Mouse (Mus musculus): ENCODE results near the gene Cenph. TPM values are rescaled to one million over a fixed set of nuclear protein-coding genes. Genes with fewer than 3 reads are reported as not detected.
"Not testable (repeated sequence)": the region's sequence is repeated elsewhere in the genome, so short reads cannot be mapped to it uniquely, and the experiment has no call there.

Cenph gene
- total RNA-seq, 2 experiments from 2014 or later = 0.66 to 0.76 TPM

- no peak for DNase-seq
- intact Hi-C loops (cut with DNase I; ENCODE audit: low total_unique reads) = no loop called here
Measured at GRCm38 (mm10) chr13:100751402-100751801, 24.3 kb downstream of the Cenph start.

- intact Hi-C loops (cut with DNase I; ENCODE audit: low total_unique reads) = no loop called here
- DNase-seq = no peak
Measured at GRCm38 (mm10) chr13:100750799-100751198, 24.9 kb downstream of the Cenph start.

GRCm38 (mm10) chr13:100748638-100749037 lies 27.1 kb downstream of the Cenph start:
- DNase-seq = no peak
- intact Hi-C loops (cut with DNase I; ENCODE audit: low total_unique reads) = no loop called here

- no peak for DNase-seq
- intact Hi-C loops (cut with DNase I; ENCODE audit: low total_unique reads) = no loop called here
Measured at GRCm38 (mm10) chr13:100746090-100746489, 29.6 kb downstream of the Cenph start.

- peak; percentile 93 for DNase-seq
- intact Hi-C loops (cut with DNase I; ENCODE audit: low total_unique reads) = no loop called here
Measured at GRCm38 (mm10) chr13:100744036-100744744, 31.5 kb downstream of the Cenph start, which contains the start of gene Mrps36. Gene Mrps36 (minus strand): TSS chr13:100744659.

- intact Hi-C loops (cut with DNase I; ENCODE audit: low total_unique reads) = no loop called here
- no peak for DNase-seq
Measured at GRCm38 (mm10) chr13:100743346-100744035, 32.2 kb downstream of the Cenph start.

GRCm38 (mm10) chr13:100742831-100743230 lies 32.9 kb downstream of the Cenph start:
- intact Hi-C loops (cut with DNase I; ENCODE audit: low total_unique reads) = no loop called here
- no peak for DNase-seq

- intact Hi-C loops (cut with DNase I; ENCODE audit: low total_unique reads) = no loop called here
- no peak for DNase-seq
Measured at GRCm38 (mm10) chr13:100732756-100733155, 42.9 kb downstream of the Cenph start.

GRCm38 (mm10) chr13:100731462-100732046 lies 44.1 kb downstream of the Cenph start:
- DNase-seq; intact Hi-C loops (cut with DNase I; ENCODE audit: low total_unique reads): not testable (repeated sequence)

GRCm38 (mm10) chr13:100730861-100731176 lies 44.9 kb downstream of the Cenph start, which contains the start of gene Cdk7:
Gene Cdk7 (minus strand): TSS chr13:100730939.
- intact Hi-C loops (cut with DNase I; ENCODE audit: low total_unique reads) = no loop called here
- DNase-seq = peak; percentile 94

GRCm38 (mm10) chr13:100730153-100730860 lies 45.4 kb downstream of the Cenph start:
- no peak for DNase-seq
- intact Hi-C loops (cut with DNase I; ENCODE audit: low total_unique reads) = no loop called here

GRCm38 (mm10) chr13:100728530-100728929 lies 47.2 kb downstream of the Cenph start:
- DNase-seq; intact Hi-C loops (cut with DNase I; ENCODE audit: low total_unique reads): not testable (repeated sequence)

GRCm38 (mm10) chr13:100728086-100728485 lies 47.6 kb downstream of the Cenph start:
- DNase-seq = no peak
- intact Hi-C loops (cut with DNase I; ENCODE audit: low total_unique reads) = no loop called here

GRCm38 (mm10) chr13:100725194-100725593 lies 50.5 kb downstream of the Cenph start:
- no peak for DNase-seq
- intact Hi-C loops (cut with DNase I; ENCODE audit: low total_unique reads) = no loop called here

GRCm38 (mm10) chr13:100724051-100724754 lies 51.5 kb downstream of the Cenph start:
- intact Hi-C loops (cut with DNase I; ENCODE audit: low total_unique reads) = no loop called here
- no peak for DNase-seq

GRCm38 (mm10) chr13:100721656-100722055 lies 54.0 kb downstream of the Cenph start:
- no peak for DNase-seq
- intact Hi-C loops (cut with DNase I; ENCODE audit: low total_unique reads) = no loop called here

- intact Hi-C loops (cut with DNase I; ENCODE audit: low total_unique reads) = no loop called here
Measured at GRCm38 (mm10) chr13:100715467-100715866, 60.2 kb downstream of the Cenph start.

More at GRCm38 (mm10) chr13:100715467-100715866, 60.2 kb downstream of the Cenph start:
- DNase-seq = no peak
